Mouse (Mus musculus): ENCODE measurements at regions not wholly inside any gene's neighbourhood (a gene's known extent, or its start where the extent isn't known, plus 50 kb on each side); places are given as distances from the start of the nearest gene placed in this dataset.

DNA sequence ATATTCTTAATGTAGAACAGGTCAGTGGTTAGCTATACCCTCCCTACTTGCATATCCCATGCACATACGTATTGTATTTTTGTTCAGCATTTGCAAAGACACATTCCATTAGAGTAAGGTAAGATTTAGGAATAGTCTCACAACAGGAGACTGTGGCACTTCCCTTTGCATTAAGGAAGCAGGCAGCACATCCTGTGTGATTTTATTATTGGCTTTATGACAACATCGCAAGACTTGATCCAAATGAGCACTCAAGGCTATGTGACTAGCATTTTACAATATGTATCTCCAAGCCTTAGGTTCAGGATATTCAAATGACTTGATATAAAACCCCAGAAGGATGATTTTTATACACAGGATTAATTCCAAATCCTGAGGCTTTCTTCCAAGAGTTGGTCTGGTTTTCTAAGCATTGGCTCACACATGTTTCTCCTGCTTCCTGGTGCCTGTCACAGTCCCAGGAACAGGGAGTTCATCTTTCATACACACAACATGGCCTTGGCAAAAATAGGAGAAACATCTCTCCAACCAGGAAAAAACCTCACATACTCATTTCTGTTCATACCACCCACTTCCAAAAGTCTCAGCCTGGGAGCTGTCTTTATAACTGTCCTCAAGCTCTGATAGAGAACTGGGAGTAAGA lies 159.1 kb upstream of the Meox2 start:
- no peak for TF ChIP-seq POLR2AphosphoS2 (IDR thresholded peaks at IDR 0.05; ENCODE audit: low read length)
- no peak for TF ChIP-seq CTCF (IDR thresholded peaks at IDR 0.05 in 2 of 3, conservative IDR thresholded peaks at IDR 0.05 in 1 of 3; ENCODE audit: control insufficient read depth in 1 of 3, insufficient read depth in 1 of 3, low read depth in 2 of 3, low read length in 3 of 3, poor library complexity in 1 of 3, severe bottlenecking in 1 of 3)
- no peak for TF ChIP-seq NELFE (IDR thresholded peaks at IDR 0.05; ENCODE audit: low read depth, low read length)
- TF ChIP-seq MAZ (IDR thresholded peaks at IDR 0.05; ENCODE audit: low read depth, low read length): no peak
- no peak for TF ChIP-seq RAD21 (IDR thresholded peaks at IDR 0.05; ENCODE audit: low read depth, low read length)
- TF ChIP-seq POLR2AphosphoS5 (IDR thresholded peaks at IDR 0.05; ENCODE audit: borderline replicate concordance, low read depth, low read length): no peak
- no peak for TF ChIP-seq BHLHE40 (IDR thresholded peaks at IDR 0.05; ENCODE audit: borderline replicate concordance, low read depth, low read length)
- no peak for TF ChIP-seq KAT2A (conservative IDR thresholded peaks at IDR 0.05; ENCODE audit: low read depth, low read length)
- no peak for TF ChIP-seq MAX (IDR thresholded peaks at IDR 0.05; ENCODE audit: low read length)
- no peak for TF ChIP-seq NRF1 (IDR thresholded peaks at IDR 0.05; ENCODE audit: insufficient read depth, low read depth, low read length, poor library complexity, severe bottlenecking)
- TF ChIP-seq USF1 (IDR thresholded peaks at IDR 0.05; ENCODE audit: low read depth, low read length): no peak
- no peak for TF ChIP-seq POLR2A (IDR thresholded peaks at IDR 0.05; ENCODE audit: control insufficient read depth in 1 of 2, insufficient read depth in 1 of 2, low read depth in 1 of 2, low read length in 2 of 2, poor library complexity in 1 of 2)
